Mouse (Mus musculus) sigmoid colon, adult 10 weeks (tissue): ENCODE data around the gene Smdt1. TPM values are rescaled to one million over a fixed set of nuclear protein-coding genes. Genes with fewer than 3 reads are reported as not detected.

Experiments
- polyA plus RNA-seq: library from polyadenylated mRNA; stranded (reverse); fragments of 350-450 nt; fragmentation: Illumina TruSeq; extraction: RNeasy Lipid Tissue Mini Kit (QIAGEN cat#74804); gene quantifications from one replicate; pipeline ENCODE4 v1.2.3, GENCODE M21; 2014; ENCODE audit warnings: low read depth, low replicate concordance

Gene Smdt1
- polyA plus RNA-seq = 58.1 TPM

DNA sequence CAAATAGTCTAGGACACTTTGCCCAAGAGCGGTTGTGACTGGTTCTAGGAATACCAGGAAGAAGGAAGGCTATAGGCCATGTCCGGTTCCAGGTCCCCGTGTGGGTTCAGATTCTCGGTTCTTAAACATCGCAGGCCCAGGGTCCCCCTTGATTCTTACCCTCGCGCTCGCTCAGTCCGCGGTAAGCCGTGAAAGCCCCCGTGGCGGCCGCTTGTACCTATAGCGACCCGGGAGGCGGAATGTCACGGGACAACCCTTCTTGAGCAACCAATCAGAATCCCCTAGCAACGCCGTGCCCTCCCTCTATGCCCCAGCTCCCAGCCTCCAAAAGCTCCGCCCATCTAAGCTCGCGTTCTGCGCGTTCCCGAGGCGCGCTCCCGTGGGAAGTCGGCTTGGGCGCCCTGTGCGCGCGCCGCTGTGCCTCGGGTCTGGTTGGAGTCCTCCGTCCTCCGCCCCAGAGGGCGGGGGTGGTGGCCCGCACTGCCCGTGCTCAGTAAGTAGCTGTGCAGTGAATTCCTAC, at the start of gene Smdt1, which contains the start of the genes Naga and Pheta2:
Gene Smdt1 (plus strand): TSS at position 367 of the 520 bp plus-strand sequence.
Gene Naga (minus strand): TSS at position 333 of the 520 bp plus-strand sequence.
Gene Pheta2 (plus strand): TSS at position 350 of the 520 bp plus-strand sequence.

DNA sequence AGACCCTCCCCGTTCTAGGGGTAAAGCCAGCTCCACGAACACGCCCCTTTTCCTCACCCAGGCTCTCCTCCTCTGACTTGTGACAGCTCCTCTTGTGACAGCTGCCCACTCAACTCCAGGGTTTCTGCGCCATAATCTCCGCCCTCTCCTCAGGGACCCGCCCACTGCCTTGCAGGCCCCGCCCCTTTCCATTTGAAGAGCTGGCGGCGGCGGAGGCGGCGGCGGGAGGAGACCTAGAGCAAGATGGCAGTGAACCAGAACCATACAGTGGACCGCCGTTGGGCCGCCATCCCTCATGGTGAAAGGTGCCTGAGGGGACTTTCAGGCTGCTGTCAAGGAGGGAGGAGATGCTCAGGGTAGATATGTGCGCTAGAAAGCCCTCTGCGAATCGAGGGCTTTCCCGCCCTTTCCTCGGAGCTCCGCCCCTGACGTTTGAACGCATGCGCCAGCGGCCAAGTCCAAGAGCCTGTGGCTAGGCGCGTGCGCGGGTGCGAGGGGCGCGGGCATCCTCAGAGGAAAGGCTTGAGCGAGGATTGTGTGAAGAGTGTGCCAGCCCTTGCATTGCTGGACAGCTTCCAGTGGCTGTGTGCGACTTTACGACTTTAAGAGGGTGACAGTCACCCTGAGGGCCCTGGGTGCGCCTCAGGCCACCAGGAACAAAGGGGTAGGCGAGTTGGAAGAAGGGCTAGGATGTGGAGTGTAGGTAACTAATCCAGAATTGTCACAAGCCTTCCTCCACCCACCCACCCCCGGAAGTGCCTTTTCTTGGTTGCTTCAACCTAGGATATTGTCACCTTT, 39.8 kb upstream of the Smdt1 start, which contains the start of gene Wbp2nl:
Gene Wbp2nl (plus strand): TSS at position 191 of the 798 bp plus-strand sequence.

DNA sequence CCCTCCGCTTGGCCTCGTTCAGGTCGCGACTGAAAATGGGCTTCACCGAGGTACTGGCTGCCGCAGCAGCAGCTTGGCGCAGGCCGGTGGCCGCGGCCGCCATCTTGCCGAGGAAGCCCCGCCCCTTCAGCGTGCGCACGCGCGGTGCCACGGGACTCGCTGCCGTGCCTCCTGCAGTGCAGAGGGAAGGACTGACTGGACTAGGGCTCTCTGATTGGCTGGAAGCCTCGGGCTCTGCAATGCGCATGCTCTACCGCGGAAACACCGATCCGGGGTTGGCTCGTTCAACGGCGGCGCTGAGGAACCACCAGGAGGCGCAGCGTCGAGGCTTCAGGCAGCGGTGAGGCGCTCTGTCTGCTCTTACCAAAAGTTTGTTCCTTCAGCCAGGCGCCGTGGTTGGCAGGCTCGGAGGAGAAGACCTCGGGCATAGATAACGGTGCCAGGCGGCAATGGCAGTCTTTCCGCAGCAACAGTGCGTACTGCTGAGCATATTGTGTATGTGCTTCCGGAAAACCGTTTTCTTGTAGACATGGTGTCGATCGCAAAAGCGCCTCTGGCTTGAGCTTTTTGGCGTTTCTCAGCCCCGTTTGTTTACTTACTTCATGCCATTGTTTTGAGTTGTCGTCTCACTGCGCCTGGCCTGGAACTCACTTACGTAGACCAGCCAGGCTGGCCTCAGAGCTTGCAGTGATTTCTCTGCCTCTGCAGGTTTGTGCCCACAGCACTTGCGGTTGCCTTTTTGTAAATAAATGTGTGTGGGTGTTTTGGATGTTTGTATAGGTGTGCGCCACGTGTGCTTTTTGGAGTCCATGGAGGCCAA, 15.6 kb downstream of the Smdt1 start, which contains the start of gene Ndufa6:
Gene Ndufa6 (minus strand): TSS at position 197 of the 820 bp plus-strand sequence.

DNA sequence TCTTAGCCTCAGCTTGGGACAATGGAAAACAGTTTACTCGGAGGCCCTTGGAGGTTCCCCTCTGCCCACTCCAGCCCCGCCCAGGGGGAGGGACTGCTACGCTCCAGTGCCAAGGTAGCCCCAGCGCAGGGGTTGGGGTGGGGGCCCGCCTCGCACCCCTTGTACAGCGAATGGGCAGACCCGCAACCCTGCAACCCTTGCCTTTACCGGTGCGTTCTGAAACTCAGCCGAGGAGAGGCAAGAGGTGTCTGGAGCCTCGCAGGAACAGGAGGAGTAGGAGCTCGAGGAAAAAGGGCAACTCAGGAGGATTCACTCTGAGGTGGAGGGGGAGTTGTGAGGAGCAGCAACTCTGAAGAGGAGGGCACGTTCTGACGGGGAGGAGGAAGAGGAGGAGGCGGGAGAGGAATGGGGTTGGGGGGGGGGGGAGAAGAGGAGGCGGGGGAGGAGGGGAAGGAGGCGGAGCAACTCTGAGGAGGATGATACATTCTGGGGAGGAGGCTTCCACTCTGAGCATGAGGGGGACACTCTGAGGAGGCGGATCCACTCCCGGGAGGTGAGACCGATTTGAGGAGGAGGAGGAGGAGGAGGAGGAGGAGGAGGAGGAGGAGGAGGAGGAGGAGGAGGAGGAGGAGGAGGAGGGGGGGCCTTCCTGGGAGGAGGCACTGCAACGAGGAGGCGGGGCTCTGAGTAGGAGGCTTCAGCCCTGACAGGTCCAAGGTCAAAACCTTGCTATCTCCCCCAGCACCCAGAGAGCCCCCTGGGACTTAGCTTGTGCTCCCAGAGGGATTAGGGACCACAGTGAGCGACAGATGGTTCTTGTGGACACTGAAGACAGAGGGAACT, 41.3 kb downstream of the Smdt1 start, which contains the start of gene Cyp2d22:
Gene Cyp2d22 (minus strand): TSS at position 390 of the 843 bp plus-strand sequence.

DNA sequence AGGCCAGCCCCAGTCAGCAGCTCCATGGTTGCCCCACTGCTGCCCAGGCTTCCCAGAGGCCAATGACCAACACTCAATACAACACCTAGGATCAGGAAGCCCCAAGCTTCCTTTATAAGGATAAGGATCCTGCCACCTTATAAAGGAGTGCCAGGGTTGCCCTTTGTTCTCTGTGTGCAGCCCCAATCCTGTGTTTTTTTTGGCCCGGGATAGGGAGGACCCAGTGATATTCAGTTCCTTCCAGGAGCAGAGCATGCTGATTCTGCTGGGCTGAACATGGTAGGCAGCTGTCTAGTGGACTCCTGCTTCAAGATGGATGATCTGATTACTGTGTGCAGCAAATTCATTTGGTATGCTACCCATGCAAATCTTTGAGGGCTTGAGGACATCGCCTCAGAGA, 55.2 kb downstream of the Smdt1 start, which contains the start of gene Cyp2d11:
Gene Cyp2d11 (minus strand): TSS at position 101 of the 400 bp plus-strand sequence.

Other genes starting within 250 kb of the Smdt1 start
- gene Ccdc134, start 211.0 kb upstream of the Smdt1 start, polyA plus RNA-seq = 2.9 TPM
- 19.9 TPM for gene Srebf2, start 191.8 kb upstream of the Smdt1 start, polyA plus RNA-seq
- gene Shisa8, start 126.1 kb upstream of the Smdt1 start, polyA plus RNA-seq = not detected
- 3.3 TPM for gene Tnfrsf13c, start 114.6 kb upstream of the Smdt1 start, polyA plus RNA-seq
- gene Cenpm, start 94.2 kb upstream of the Smdt1 start, polyA plus RNA-seq = not detected
- not detected for gene 1500009C09Rik, start 86.6 kb upstream of the Smdt1 start, polyA plus RNA-seq
- gene Sept3, start 64.1 kb upstream of the Smdt1 start, polyA plus RNA-seq = 1.4 TPM
- not detected for gene Wbp2nl, start 40.0 kb upstream of the Smdt1 start, polyA plus RNA-seq
- 40.5 TPM for gene Naga, start within 50 bp of the Smdt1 start, polyA plus RNA-seq
- 0.76 TPM for gene Pheta2, start within 50 bp of the Smdt1 start, polyA plus RNA-seq
- 482 TPM for gene Ndufa6, start 15.4 kb downstream of the Smdt1 start, polyA plus RNA-seq
- gene Cyp2d22, start 41.3 kb downstream of the Smdt1 start, polyA plus RNA-seq = 11.7 TPM
- gene Cyp2d11, start 55.1 kb downstream of the Smdt1 start, polyA plus RNA-seq = not detected
- 9.0 TPM for gene Cyp2d10, start 68.2 kb downstream of the Smdt1 start, polyA plus RNA-seq
- 11.7 TPM for gene Cyp2d9, start 94.5 kb downstream of the Smdt1 start, polyA plus RNA-seq
- 40.2 TPM for gene Cyp2d12, start 216.1 kb downstream of the Smdt1 start, polyA plus RNA-seq